Mouse (Mus musculus): ENCODE results near the gene Flt3l. TPM values are rescaled to one million over a fixed set of nuclear protein-coding genes. Genes with fewer than 3 reads are reported as not detected.
"Not testable (repeated sequence)": the region's sequence is repeated elsewhere in the genome, so short reads cannot be mapped to it uniquely, and the experiment has no call there.

Flt3l gene
- polyA plus RNA-seq, 1 experiment from 2014 or later: 0.85 TPM

DNA sequence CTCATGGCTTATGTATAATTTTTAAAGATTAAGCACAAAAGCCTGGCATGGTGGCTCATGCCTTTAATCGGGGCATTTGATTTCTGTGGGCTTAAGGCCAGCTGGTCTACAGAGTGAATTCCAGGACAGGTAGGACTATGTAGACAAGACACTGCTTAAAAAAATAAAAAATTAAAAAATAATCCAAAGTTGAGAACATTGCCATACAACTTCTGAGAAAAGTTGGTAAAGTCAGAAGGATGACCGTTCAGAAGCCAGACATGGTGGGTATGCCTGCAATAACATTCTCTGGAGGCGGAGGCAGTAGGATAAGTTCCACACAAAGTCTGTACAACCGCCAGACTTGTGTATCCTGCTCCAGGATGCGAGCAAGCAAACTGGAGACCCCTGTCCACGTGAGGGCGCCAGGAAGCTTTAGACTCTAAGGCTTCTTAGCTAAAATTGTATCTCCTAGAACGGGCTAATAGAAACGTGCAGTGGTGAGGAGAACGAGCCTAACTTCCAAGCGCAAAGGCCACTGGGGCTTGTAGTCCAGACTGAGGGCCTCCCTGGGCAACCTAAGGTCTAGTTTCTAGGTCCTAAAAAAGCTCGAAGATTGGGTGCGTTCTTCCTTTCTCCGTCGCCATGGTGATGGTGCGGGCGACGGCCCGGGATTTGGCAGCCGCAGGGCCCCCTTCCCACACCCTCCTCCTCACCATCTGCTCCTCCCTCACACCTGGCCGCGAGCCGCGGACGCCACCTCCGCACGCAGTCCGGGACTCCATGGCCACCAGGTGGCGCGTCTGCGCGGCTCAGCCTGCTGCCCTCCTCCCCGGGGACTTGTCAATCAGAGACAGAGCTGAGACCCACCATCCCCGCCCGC lies 25.6 kb upstream of the Flt3l start:
- peak; percentile 88 for DNase-seq (ENCODE audit: low spot score)
- 5% methylated on average over 35 of the region's 35 CpGs for WGBS
- Histone ChIP-seq H3K9me3 (no peaks in the 10 kb centered on the region), H3K27ac (peak overlapping the region; percentile 66), H3K36me3 (peaks cover 42% of the 10 kb centered on the region), H3K4me1 (replicated peaks) (peaks cover 25% of the 10 kb centered on the region), H3K27me3 (ENCODE audit: insufficient read depth, poor library complexity, severe bottlenecking) (peaks cover 47% of the 10 kb centered on the region), H3K4me3 (peak overlapping the region; percentile 52)

DNA sequence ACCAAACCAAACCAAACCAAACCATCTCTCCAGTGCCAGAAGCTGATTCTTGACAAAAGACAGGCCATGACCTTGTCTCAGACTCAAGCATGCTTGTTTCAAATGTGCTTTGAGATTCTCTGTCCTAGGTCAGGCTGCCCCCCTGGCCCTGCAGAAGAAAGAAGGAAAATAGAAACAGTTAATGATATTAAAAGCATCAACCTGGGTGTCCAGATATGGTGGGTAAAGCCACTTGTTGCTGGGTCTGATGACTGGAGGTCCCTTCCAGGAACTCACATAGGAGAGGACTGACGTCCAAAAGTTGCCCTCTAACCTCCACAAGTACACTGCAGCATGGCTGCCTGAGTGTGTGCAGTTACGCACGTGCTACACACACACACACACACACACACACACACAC lies 24.6 kb upstream of the Flt3l start:
- WGBS: 94% methylated on average over 3 of the region's 3 CpGs
- Histone ChIP-seq H3K27ac (no peak overlapping the region), H3K36me3 (peaks cover 46% of the 10 kb centered on the region), H3K4me3 (no peak overlapping the region), H3K27me3 (ENCODE audit: insufficient read depth, poor library complexity, severe bottlenecking) (peaks cover 37% of the 10 kb centered on the region), H3K9me3 (no peaks in the 10 kb centered on the region), H3K4me1 (replicated peaks) (peaks cover 25% of the 10 kb centered on the region)
- no peak for DNase-seq (ENCODE audit: low spot score)

DNA sequence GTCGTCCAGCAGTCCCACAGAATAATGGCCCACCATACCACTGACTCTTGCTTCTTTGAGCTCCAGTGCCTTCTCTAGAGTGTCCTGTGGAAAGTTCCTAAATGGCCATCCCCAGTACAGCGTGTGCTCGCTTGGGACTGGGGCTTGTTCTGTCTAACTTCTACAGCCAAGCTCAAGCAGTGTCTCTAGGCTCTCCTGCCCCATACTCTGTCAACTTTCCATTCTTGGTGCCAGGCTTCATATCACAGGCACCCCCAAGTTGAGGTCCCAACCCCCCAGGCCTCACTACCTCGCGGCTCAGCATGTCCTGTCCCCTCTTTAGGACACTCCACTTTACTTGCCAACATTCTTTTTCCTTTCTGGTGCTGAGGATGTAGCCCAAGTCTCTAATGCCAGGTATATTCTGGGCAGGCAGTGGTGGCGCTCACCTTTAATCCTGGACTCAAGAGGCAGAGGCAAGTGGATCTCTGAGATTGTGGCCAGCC lies 24.1 kb upstream of the Flt3l start:
- no peaks in the 10 kb centered on the region for H3K9me3 ChIP-seq
- 92% methylated on average over 6 of the region's 6 CpGs for whole genome bisulfite sequencing

GRCm38 (mm10) chr7:45158991-45159390 lies 22.8 kb upstream of the Flt3l start:
- Histone ChIP-seq H3K4me3 (no peak overlapping the region), H3K9me3 (no peaks in the 10 kb centered on the region), H3K4me1 (replicated peaks) (peaks cover 31% of the 10 kb centered on the region), H3K27me3 (ENCODE audit: insufficient read depth, poor library complexity, severe bottlenecking) (peaks cover 18% of the 10 kb centered on the region), H3K27ac (no peak overlapping the region), H3K36me3 (peaks cover 46% of the 10 kb centered on the region)
- DNase-seq (ENCODE audit: low spot score): no peak
- WGBS: 91% methylated on average over 6 of the region's 6 CpGs

More for the DNA sequence above, 24.1 kb upstream of the Flt3l start:
- Histone ChIP-seq H3K36me3 (peaks cover 46% of the 10 kb centered on the region), H3K4me3 (no peak overlapping the region), H3K27ac (no peak overlapping the region), H3K27me3 (ENCODE audit: insufficient read depth, poor library complexity, severe bottlenecking) (peaks cover 32% of the 10 kb centered on the region), H3K4me1 (replicated peaks) (peaks cover 29% of the 10 kb centered on the region)
- no peak for DNase-seq (ENCODE audit: low spot score)

GRCm38 (mm10) chr7:45157459-45157858 lies 21.2 kb upstream of the Flt3l start:
- H3K4me1 ChIP-seq (replicated peaks): peaks cover 29% of the 10 kb centered on the region
- peaks cover 46% of the 10 kb centered on the region for H3K36me3 ChIP-seq
- no peaks in the 10 kb centered on the region for H3K9me3 ChIP-seq
- H3K27ac ChIP-seq: no peak overlapping the region
- DNase-seq (ENCODE audit: low spot score): no peak
- H3K27me3 ChIP-seq (ENCODE audit: insufficient read depth, poor library complexity, severe bottlenecking): peaks cover 3% of the 10 kb centered on the region
- 90% methylated on average over 14 of the region's 14 CpGs for WGBS
- no peak overlapping the region for H3K4me3 ChIP-seq

DNA sequence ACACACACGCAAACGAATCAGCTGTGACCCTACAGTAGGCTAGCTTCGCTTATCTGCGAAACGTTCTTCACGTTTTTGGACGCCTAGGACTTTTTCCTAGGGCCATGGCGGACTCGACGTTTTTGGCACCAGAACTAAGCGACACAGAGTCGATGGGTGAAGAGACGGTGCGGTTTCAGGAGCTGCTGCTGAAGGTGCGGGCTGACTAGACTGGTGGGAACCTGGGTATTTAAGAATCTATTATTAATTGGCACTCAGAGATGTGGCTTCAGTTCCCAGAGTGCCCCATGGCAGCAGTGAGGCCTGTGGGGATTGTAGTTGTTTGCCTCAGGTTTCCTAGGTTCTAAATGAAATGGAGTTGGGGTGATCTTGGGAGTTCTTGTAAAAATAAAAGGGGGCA lies 20.0 kb upstream of the Flt3l start:
- no peak for DNase-seq (ENCODE audit: low spot score)
- Histone ChIP-seq H3K27me3 (ENCODE audit: insufficient read depth, poor library complexity, severe bottlenecking) (no peaks in the 10 kb centered on the region), H3K9me3 (no peaks in the 10 kb centered on the region), H3K4me1 (replicated peaks) (peaks cover 20% of the 10 kb centered on the region), H3K4me3 (no peak overlapping the region), H3K36me3 (peaks cover 46% of the 10 kb centered on the region), H3K27ac (no peak overlapping the region)
- WGBS: 95% methylated on average over 15 of the region's 15 CpGs

DNA sequence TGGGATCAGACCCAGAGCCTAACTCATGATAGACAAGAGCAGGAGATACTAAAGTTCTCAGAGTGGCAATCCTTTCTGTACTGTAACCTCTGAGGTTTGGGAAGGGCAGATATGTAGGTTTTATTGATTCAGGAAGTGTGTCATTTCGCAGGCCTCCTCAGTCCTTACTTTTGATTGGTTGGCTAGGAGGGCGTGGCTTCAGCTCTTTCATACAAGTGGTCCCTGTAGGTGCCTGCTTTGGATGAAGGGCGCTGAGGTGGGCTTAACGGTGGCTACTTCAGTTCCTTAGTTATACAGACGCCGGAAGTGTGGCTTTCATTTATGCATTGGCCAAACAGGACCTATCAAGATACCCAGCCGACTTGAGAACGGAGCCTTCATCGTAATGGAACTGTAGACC lies 19.4 kb upstream of the Flt3l start:
- Histone ChIP-seq H3K27ac (no peak overlapping the region), H3K9me3 (no peaks in the 10 kb centered on the region), H3K4me1 (replicated peaks) (peaks cover 26% of the 10 kb centered on the region), H3K27me3 (ENCODE audit: insufficient read depth, poor library complexity, severe bottlenecking) (no peaks in the 10 kb centered on the region), H3K36me3 (peaks cover 40% of the 10 kb centered on the region), H3K4me3 (no peak overlapping the region)
- DNase-seq (ENCODE audit: low spot score): no peak
- WGBS: 84% methylated on average over 9 of the region's 9 CpGs

DNA sequence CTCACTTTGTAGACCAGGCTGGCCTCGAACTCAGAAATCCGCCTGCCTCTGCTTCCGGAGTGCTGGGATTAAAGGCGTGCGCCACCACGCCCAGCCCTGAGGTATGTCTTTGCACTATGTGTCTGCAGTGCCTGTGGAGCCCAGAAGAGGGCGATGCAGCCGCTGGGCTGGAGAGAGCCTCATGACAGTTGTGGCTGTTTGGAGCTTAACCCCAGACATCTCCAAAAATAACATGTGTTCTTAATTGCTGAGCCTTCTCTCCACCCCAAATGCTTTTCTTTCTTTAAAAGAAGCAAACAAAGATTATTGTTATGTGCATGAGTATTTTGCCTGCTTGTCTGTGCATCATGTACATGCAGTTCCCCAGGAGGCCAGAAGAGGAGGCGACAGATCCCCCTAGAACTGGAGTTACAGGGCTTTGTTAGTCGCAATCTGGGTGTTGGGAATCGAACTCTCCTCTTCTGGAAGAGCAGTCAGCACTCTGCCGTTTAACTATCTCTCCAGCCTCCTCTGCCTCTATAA lies 18.8 kb upstream of the Flt3l start:
- no peaks in the 10 kb centered on the region for H3K9me3 ChIP-seq
- peak overlapping the region; percentile 96 for H3K27ac ChIP-seq
- no peaks in the 10 kb centered on the region for H3K27me3 ChIP-seq (ENCODE audit: insufficient read depth, poor library complexity, severe bottlenecking)
- no peak for DNase-seq (ENCODE audit: low spot score)
- peaks cover 35% of the 10 kb centered on the region for H3K36me3 ChIP-seq
- H3K4me1 ChIP-seq (replicated peaks): peaks cover 32% of the 10 kb centered on the region
- 79% methylated on average over 12 of the region's 12 CpGs for WGBS
- peak overlapping the region; percentile 65 for H3K4me3 ChIP-seq

DNA sequence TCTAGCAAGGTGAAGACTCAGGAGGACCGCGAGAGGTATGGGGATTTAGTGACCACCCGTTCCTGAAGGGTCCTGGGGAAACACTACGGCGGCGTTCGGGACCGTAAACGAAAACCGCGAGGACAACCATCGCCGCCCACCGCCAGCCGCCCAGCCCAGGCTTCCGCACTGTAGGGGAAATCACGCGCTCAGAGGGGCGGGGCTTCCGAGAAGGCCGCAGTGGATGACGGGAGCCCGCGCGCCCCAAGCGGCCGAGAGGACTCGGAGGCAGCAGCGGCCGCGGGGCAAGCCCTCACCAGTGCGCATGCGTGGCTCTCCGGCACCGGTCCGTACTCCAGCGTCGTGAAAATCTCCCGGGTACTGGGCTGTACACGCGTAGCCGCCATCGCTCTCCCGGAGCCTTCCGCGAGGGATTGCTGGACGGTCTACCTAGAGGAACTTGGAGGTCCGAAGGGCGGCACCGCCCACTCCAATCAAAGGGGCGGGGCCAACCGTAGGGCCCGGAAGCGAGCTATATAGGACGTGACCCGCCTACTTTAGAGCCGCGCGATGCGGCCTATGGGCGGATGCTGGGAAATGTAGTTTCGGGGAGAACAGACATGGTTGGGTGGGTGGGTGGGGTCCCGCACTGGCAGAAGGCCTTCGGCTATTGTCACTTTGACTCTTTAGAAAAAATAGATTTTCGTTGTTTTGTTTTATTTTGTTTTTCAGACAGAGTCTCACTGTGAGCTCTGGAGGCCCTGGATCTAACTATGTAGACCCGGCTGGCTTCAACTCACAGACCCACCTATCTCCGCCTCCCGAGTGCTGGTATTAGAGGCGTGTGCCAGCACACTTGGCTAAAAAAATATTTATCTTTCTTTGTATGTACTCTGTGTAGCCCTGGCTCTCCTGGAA lies 18.1 kb upstream of the Flt3l start, which contains the start of the genes Pih1d1 and Aldh16a1:
Gene Pih1d1 (plus strand): TSS at position 208 of the 897 bp plus-strand sequence.
Gene Aldh16a1 (minus strand): TSS at position 489 of the 897 bp plus-strand sequence.
- H3K36me3 ChIP-seq: peaks cover 28% of the 10 kb centered on the region
- H3K4me3 ChIP-seq: peak within 1 kb of the TSS; percentile 65
- 6% methylated on average over 69 of the region's 69 CpGs for WGBS
- no peaks in the 10 kb centered on the region for H3K9me3 ChIP-seq
- peaks cover 39% of the 10 kb centered on the region for H3K4me1 ChIP-seq (replicated peaks)
- peak within 1 kb of the TSS; percentile 96 for H3K27ac ChIP-seq
- DNase-seq (ENCODE audit: low spot score): peak; percentile 96
- H3K27me3 ChIP-seq (ENCODE audit: insufficient read depth, poor library complexity, severe bottlenecking): no peaks in the 10 kb centered on the region

GRCm38 (mm10) chr7:45153586-45153985 lies 17.4 kb upstream of the Flt3l start:
- Histone ChIP-seq H3K27me3 (ENCODE audit: insufficient read depth, poor library complexity, severe bottlenecking) (no peaks in the 10 kb centered on the region), H3K36me3 (peaks cover 21% of the 10 kb centered on the region), H3K27ac (peak overlapping the region; percentile 96), H3K4me1 (replicated peaks) (peaks cover 45% of the 10 kb centered on the region), H3K4me3 (peak overlapping the region; percentile 65), H3K9me3 (no peaks in the 10 kb centered on the region)
- no peak for DNase-seq (ENCODE audit: low spot score)
- WGBS: 6% methylated on average over 5 of the region's 5 CpGs

DNA sequence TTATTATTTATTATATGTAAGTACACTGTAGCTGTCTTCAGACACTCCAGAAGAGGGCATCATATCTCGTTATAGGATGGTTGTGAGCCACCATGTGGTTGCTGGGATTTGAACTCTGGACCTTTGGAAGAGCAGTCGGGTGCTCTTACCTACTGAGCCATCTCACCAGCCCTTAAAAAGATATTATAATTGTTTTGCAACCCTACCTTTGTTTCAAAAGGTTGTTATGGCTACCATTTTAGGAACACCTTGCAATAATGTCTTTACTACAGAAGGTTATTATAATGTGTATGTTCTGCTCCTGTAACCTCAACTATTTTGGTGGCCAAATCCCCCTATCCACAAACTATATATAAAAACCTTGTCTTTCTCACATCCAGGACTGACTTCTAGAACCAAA lies 16.8 kb upstream of the Flt3l start:
- not testable (repeated sequence) for DNase-seq (ENCODE audit: low spot score); H3K9me3 ChIP-seq; H3K27me3 ChIP-seq (ENCODE audit: insufficient read depth, poor library complexity, severe bottlenecking)
- Histone ChIP-seq H3K4me3 (peak overlapping the region; percentile 65; the same call in 1 of the 2 replicates), H3K27ac (peak overlapping the region; percentile 96; the same call in 1 of the 2 replicates), H3K4me1 (replicated peaks) (peaks cover 48% of the 10 kb centered on the region), H3K36me3 (peaks cover 21% of the 10 kb centered on the region)
- 91% methylated on average over 2 of the region's 2 CpGs for WGBS

DNA sequence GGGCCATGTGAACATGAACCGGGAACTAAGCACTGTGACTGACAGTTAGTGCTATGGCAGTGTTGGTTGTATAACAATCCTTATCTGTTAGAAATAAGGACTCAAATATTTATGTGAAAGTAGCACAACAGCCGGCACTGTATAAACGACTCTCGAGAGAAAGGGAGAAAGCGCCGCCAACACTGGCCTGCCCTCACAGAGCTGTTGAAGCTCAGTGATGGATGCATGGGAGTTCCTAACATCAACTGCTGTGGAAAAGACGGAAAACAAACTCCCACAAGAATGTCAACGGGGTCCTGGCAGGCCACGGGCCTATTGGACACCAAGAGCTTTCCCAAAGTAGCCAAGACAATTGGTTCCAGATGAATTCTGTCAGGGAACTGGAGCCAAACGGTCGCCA lies 15.1 kb upstream of the Flt3l start:
- Histone ChIP-seq H3K4me3 (no peak overlapping the region), H3K27me3 (ENCODE audit: insufficient read depth, poor library complexity, severe bottlenecking) (no peaks in the 10 kb centered on the region), H3K36me3 (peaks cover 23% of the 10 kb centered on the region), H3K27ac (0 out of 2 replicates have a peak overlapping the region, but pooled peaks have one; percentile 71), H3K9me3 (no peaks in the 10 kb centered on the region), H3K4me1 (replicated peaks) (peaks cover 48% of the 10 kb centered on the region)
- WGBS: 60% methylated on average over 11 of the region's 11 CpGs
- no peak for DNase-seq (ENCODE audit: low spot score)
